Mouse (Mus musculus): ENCODE measurements around the gene Zfp472. TPM values are rescaled to one million over a fixed set of nuclear protein-coding genes. Genes with fewer than 3 reads are reported as not detected.

Zfp472 gene
- total RNA-seq (2023): 1 to 10 TPM; 6.0 to 8.0 TPM

GRCm38 (mm10) chr17:32965623-32966290, at the start of gene Zfp472:
Gene Zfp472, plus strand, starts transcription at chr17:32965814.

GRCm38 (mm10) chr17:32917131-32917530, 48.5 kb upstream of the Zfp472 start, which contains the start of gene Cyp4f14:
Gene Cyp4f14, minus strand, starts transcription at chr17:32917342.

GRCm38 (mm10) chr17:32947215-32947914, 18.2 kb upstream of the Zfp472 start, which contains the start of gene Cyp4f13:
Gene Cyp4f13, minus strand, starts transcription at chr17:32947402.

GRCm38 (mm10) chr17:32992699-32993474, 27.3 kb downstream of the Zfp472 start, which contains the start of gene Zfp952:
Gene Zfp952, plus strand, starts transcription at chr17:32993129.

Other genes starting within 250 kb of the Zfp472 start
- gene Zfp871, start 177.5 kb upstream of the Zfp472 start, total RNA-seq (2023): 10 to 100 TPM; 45.7 to 58.2 TPM
- gene Zfp811, start 155.9 kb upstream of the Zfp472 start, total RNA-seq (2023): not detected
- gene Zfp799, start 135.6 kb upstream of the Zfp472 start, total RNA-seq (2023): 1 to 10 TPM; 1.8 to 3.5 TPM
- 1 to 10 TPM in 1 of 2 experiments, under 1 TPM in 1; 0.82 to 1.1 TPM for gene Zfp870, start 74.2 kb upstream of the Zfp472 start, total RNA-seq (2023)
- not detected for gene Cyp4f14, start 48.5 kb upstream of the Zfp472 start, total RNA-seq (2023)
- gene Cyp4f13, start 18.4 kb upstream of the Zfp472 start, total RNA-seq (2023): 10 to 100 TPM; 75.3 to 82.0 TPM
- gene Zfp952, start 27.3 kb downstream of the Zfp472 start, total RNA-seq (2023): 1 to 10 TPM; 4.2 to 4.4 TPM
- gene Zfp763, start 67.6 kb downstream of the Zfp472 start, total RNA-seq (2023): 1 to 10 TPM in 1 of 2 experiments, under 1 TPM in 1; 0.84 to 1.5 TPM
- gene 4921501E09Rik, start 102.2 kb downstream of the Zfp472 start, total RNA-seq (2023): not detected
- 1 to 10 TPM; 1.8 to 2.8 TPM for gene Zfp563, start 123.5 kb downstream of the Zfp472 start, total RNA-seq (2023)
- gene Morc2b, start 173.9 kb downstream of the Zfp472 start, total RNA-seq (2023): not detected
- gene Olfr55, start 202.6 kb downstream of the Zfp472 start, total RNA-seq (2023): not detected
- not detected for gene Olfr239, start 225.5 kb downstream of the Zfp472 start, total RNA-seq (2023)